Mouse (Mus musculus): ENCODE measurements around the gene Abca8b. TPM values are rescaled to one million over a fixed set of nuclear protein-coding genes. Genes with fewer than 3 reads are reported as not detected.
"Not testable (repeated sequence)": the region's sequence is repeated elsewhere in the genome, so short reads cannot be mapped to it uniquely, and the experiment has no call there.

Abca8b gene
- total and polyA plus RNA-seq, 3 experiments = 0.05 TPM; not detected in 2

DNA sequence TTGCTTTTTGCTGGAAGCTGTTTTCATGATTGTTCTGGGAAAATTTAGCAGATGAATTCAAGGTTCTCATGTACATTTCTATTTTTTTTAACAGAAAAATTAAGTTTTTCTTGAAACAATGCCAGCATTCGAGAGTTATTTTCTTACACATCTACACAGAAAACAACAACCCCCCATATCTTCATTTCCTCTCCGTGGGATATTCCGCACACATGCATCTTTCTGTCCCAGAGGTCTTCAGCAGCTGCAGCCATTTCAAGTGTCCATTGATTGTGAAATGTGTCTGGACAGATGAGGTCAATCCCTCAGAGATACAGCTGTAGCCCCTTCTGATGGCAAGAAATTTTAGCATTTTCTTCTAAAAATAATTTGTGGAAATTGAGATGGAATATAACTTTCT, 73.4 kb downstream of the Abca8b start:
- Histone ChIP-seq H3K27me3 (ENCODE audit: insufficient read depth, low read length) (no peaks in the 10 kb centered on the region), H3K4me3 (ENCODE audit: low read depth, low read length) (no peak overlapping the region), H3K36me3 (replicated peaks) (no peaks in the 10 kb centered on the region), H3K9me3 (replicated peaks) (peaks cover 22% of the 10 kb centered on the region), H3K4me1 (ENCODE audit: insufficient read depth, low read depth, low read length) (no peaks in the 10 kb centered on the region)
- no peak for ATAC-seq (ENCODE audit: extremely low read depth, insufficient number of reproducible peaks, low FRiP score, poor library complexity, severe bottlenecking)
- no peak for DNase-seq (ENCODE audit: low spot score)
- no peak for TF ChIP-seq GATA1 (IDR thresholded peaks at IDR 0.05; ENCODE audit: borderline replicate concordance, low read length)
- no peak for TF ChIP-seq CTCF (IDR thresholded peaks at IDR 0.05; ENCODE audit: low read depth, low read length)
- TF ChIP-seq GATA2 (IDR thresholded peaks at IDR 0.05; ENCODE audit: borderline replicate concordance, low read depth, low read length) = no peak
- no peak for TF ChIP-seq TAL1 (conservative IDR thresholded peaks at IDR 0.05; ENCODE audit: low read depth, low read length)
- TF ChIP-seq POLR2AphosphoS5 (IDR thresholded peaks at IDR 0.05; ENCODE audit: insufficient replicate concordance, low read depth, low read length) = no peak

DNA sequence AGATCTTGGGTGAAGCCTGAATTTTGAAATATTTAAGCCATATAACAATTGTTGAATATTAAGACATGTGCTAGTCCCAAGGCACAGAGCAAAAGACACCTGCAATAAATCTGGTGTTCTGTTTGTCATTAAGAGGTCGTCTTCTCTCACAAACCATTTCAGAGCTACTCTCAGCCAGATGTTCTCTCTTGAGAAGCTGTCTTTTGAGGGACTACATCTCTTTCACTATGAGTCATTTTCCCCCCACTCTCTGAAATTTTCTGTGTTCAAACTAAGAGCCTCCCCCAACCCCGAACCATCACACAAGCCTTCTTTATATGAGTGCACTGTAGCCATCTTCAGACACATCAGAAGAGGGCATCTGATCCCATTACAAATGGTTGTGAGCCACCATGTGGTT, 76.2 kb downstream of the Abca8b start:
- no peaks in the 10 kb centered on the region for H3K4me1 ChIP-seq (ENCODE audit: insufficient read depth, low read depth, low read length)
- TF ChIP-seq TAL1 (conservative IDR thresholded peaks at IDR 0.05; ENCODE audit: low read depth, low read length) (no peak), POLR2AphosphoS5 (IDR thresholded peaks at IDR 0.05; ENCODE audit: insufficient replicate concordance, low read depth, low read length) (no peak), GATA2 (IDR thresholded peaks at IDR 0.05; ENCODE audit: borderline replicate concordance, low read depth, low read length) (no peak), CTCF (IDR thresholded peaks at IDR 0.05; ENCODE audit: low read depth, low read length) (no peak), GATA1 (IDR thresholded peaks at IDR 0.05; ENCODE audit: borderline replicate concordance, low read length) (no peak)
- H3K9me3 ChIP-seq (replicated peaks) = peaks cover 25% of the 10 kb centered on the region
- H3K4me3 ChIP-seq (ENCODE audit: low read depth, low read length) = no peak overlapping the region
- no peak for DNase-seq (ENCODE audit: low spot score)
- ATAC-seq (ENCODE audit: extremely low read depth, insufficient number of reproducible peaks, low FRiP score, poor library complexity, severe bottlenecking) = no peak
- no peaks in the 10 kb centered on the region for H3K27me3 ChIP-seq (ENCODE audit: insufficient read depth, low read length)
- H3K36me3 ChIP-seq (replicated peaks) = no peaks in the 10 kb centered on the region

DNA sequence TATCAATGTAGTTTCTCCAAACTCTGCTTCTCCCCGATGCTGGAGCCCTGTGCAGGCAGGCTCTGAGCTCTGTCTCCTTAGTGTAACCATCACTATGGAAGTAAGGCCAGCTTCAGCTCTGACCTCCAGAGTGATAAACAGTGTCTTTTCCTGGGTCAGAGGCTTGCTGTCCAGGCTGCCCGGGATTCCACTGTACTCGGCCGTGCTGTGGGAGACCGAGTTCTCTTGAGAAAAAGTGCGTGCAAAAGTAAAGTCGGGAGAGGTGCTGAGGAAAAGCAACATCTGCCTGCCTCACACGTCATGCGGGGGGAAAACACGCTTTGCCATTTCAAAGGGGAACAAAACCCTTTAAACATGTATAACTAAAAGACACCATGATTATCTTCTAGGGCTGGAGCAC, 79.0 kb downstream of the Abca8b start:
- Histone ChIP-seq H3K27me3 (ENCODE audit: insufficient read depth, low read length) (no peaks in the 10 kb centered on the region), H3K4me3 (ENCODE audit: low read depth, low read length) (no peak overlapping the region), H3K36me3 (replicated peaks) (no peaks in the 10 kb centered on the region), H3K9me3 (replicated peaks) (peaks cover 25% of the 10 kb centered on the region), H3K4me1 (ENCODE audit: insufficient read depth, low read depth, low read length) (no peaks in the 10 kb centered on the region)
- DNase-seq (ENCODE audit: low spot score) = no peak
- TF ChIP-seq TAL1 (conservative IDR thresholded peaks at IDR 0.05; ENCODE audit: low read depth, low read length) (no peak), GATA1 (IDR thresholded peaks at IDR 0.05; ENCODE audit: borderline replicate concordance, low read length) (no peak), CTCF (IDR thresholded peaks at IDR 0.05; ENCODE audit: low read depth, low read length) (no peak), GATA2 (IDR thresholded peaks at IDR 0.05; ENCODE audit: borderline replicate concordance, low read depth, low read length) (no peak)
- no peak for ATAC-seq (ENCODE audit: extremely low read depth, insufficient number of reproducible peaks, low FRiP score, poor library complexity, severe bottlenecking)

GRCm38 (mm10) chr11:109913156-109913555, 82.5 kb downstream of the Abca8b start:
- H3K36me3 ChIP-seq (replicated peaks); H3K4me3 ChIP-seq (ENCODE audit: low read depth, low read length); H3K27me3 ChIP-seq (ENCODE audit: insufficient read depth, low read length); H3K4me1 ChIP-seq (ENCODE audit: insufficient read depth, low read depth, low read length); DNase-seq (ENCODE audit: low spot score); ATAC-seq (ENCODE audit: extremely low read depth, insufficient number of reproducible peaks, low FRiP score, poor library complexity, severe bottlenecking): not testable (repeated sequence)
- H3K9me3 ChIP-seq (replicated peaks) = peaks cover 31% of the 10 kb centered on the region

DNA sequence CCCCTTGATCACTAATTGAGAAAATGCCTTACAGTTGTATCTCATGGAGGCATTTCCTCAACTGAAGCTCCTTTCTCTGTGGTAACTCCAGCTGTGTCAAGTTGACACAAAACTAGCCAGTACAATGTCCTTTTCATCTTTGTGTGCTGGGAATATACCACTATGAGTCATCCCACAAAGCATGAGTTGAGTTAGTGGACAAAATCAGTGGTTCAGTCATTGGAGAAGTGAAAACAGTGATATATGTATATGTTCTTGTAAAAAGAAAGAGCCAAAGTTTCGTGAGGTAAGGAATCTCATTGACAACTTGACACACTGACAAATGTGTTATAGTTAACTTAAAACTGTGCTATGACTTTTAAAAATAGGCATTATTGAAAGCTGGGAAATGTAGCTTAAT, 83.5 kb downstream of the Abca8b start:
- not testable (repeated sequence) for DNase-seq (ENCODE audit: low spot score); H3K27me3 ChIP-seq (ENCODE audit: insufficient read depth, low read length)

GRCm38 (mm10) chr11:109909801-109910200, 85.8 kb downstream of the Abca8b start:
- no peaks in the 10 kb centered on the region for H3K36me3 ChIP-seq (replicated peaks)
- DNase-seq (ENCODE audit: low spot score) (no peak), ATAC-seq (ENCODE audit: extremely low read depth, insufficient number of reproducible peaks, low FRiP score, poor library complexity, severe bottlenecking) (no peak)
- TF ChIP-seq POLR2AphosphoS5 (IDR thresholded peaks at IDR 0.05; ENCODE audit: insufficient replicate concordance, low read depth, low read length) (no peak), GATA2 (IDR thresholded peaks at IDR 0.05; ENCODE audit: borderline replicate concordance, low read depth, low read length) (no peak)
- no peaks in the 10 kb centered on the region for H3K27me3 ChIP-seq (ENCODE audit: insufficient read depth, low read length)
- no peak overlapping the region for H3K4me3 ChIP-seq (ENCODE audit: low read depth, low read length)
- H3K4me1 ChIP-seq (ENCODE audit: insufficient read depth, low read depth, low read length) = no peaks in the 10 kb centered on the region
- peaks cover 40% of the 10 kb centered on the region for H3K9me3 ChIP-seq (replicated peaks)

More for the DNA sequence above, 83.5 kb downstream of the Abca8b start:
- peaks cover 41% of the 10 kb centered on the region for H3K9me3 ChIP-seq (replicated peaks)
- not testable (repeated sequence) for ATAC-seq (ENCODE audit: extremely low read depth, insufficient number of reproducible peaks, low FRiP score, poor library complexity, severe bottlenecking); H3K4me1 ChIP-seq (ENCODE audit: insufficient read depth, low read depth, low read length); H3K4me3 ChIP-seq (ENCODE audit: low read depth, low read length); H3K36me3 ChIP-seq (replicated peaks)

DNA sequence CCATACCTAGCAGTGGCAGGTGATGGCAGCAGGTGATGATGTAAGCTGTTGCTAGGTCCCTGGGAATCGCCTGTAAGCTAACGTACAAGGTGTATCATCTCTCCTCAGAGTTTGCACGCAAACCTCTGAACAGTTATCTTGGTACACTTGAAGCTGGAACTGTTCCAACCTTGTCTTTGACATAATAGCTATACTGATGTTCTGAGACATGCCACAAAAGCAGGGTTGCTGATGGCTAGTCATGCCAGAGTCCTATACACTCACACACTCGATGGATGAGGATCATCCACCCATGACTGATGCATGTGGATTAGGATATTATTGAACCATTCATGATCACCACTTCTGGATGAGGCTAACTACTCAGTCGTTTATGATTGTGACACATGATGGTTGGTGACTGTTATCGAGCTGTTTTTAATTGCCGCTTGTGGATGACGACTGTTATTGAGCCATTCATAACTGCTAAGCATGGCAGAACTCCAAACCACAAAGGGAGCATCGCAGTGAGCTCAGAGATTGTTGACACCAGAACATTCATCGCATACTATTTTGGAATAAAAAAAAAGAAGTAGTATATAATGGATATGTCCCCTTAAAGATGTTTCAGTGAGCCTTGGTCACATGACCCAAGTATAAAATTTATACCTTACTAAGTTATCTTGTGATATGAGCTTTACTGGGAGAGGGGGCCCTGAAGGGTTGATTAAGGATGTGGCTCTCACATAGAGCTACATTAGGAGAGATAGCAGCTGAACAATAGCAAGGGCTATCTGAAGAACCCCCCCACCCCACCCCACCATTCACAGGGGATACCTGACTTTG, 87.2 kb downstream of the Abca8b start:
- H3K36me3 ChIP-seq (replicated peaks) = no peaks in the 10 kb centered on the region
- no peak overlapping the region for H3K4me3 ChIP-seq (ENCODE audit: low read depth, low read length)
- TF ChIP-seq GATA1 (IDR thresholded peaks at IDR 0.05; ENCODE audit: borderline replicate concordance, low read length) (no peak), TAL1 (conservative IDR thresholded peaks at IDR 0.05; ENCODE audit: low read depth, low read length) (no peak), POLR2AphosphoS5 (IDR thresholded peaks at IDR 0.05; ENCODE audit: insufficient replicate concordance, low read depth, low read length) (no peak), GATA2 (IDR thresholded peaks at IDR 0.05; ENCODE audit: borderline replicate concordance, low read depth, low read length) (no peak), CTCF (IDR thresholded peaks at IDR 0.05; ENCODE audit: low read depth, low read length) (no peak)
- peaks cover 42% of the 10 kb centered on the region for H3K9me3 ChIP-seq (replicated peaks)
- ATAC-seq (ENCODE audit: extremely low read depth, insufficient number of reproducible peaks, low FRiP score, poor library complexity, severe bottlenecking) = no peak
- no peaks in the 10 kb centered on the region for H3K4me1 ChIP-seq (ENCODE audit: insufficient read depth, low read depth, low read length)
- DNase-seq (ENCODE audit: low spot score) = no peak
- H3K27me3 ChIP-seq (ENCODE audit: insufficient read depth, low read length) = no peaks in the 10 kb centered on the region

Data from G1E (cell line).